Mouse (Mus musculus): ENCODE results near the gene Rxrg. TPM values are rescaled to one million over a fixed set of nuclear protein-coding genes. Genes with fewer than 3 reads are reported as not detected.
A peak's percentile ranks its signal among the peaks of the same experiment; 100 is the strongest.

The Rxrg gene
- polyA plus RNA-seq, 1 experiment: 1.6 TPM

DNA sequence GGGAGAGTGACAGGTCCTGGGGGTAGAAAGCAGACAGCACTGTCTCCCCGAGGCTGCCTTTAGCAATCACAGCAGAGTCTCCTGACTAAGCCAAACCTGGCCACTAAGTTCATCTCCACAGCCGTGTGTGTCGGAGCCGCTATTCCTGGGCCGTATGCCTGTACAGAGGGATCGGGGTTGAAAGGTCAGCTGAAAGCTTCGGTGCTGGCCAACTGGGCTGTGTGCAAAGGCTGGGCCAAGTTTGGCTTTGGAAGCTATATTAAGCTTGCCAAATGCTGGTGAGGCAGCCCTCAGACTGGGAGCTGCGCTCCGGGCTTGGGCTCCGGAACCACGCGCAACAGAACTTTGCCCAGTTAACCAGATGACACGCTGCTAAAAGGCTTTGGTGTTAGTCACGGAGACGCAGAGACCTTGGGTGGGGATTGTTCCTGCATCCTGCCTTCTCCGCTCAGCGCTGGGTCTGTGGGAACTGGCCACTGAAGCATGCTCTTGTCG, 19.9 kb downstream of the Rxrg start:
- Histone ChIP-seq H3K27me3 (ENCODE audit: control insufficient read depth, insufficient read depth, low read length) (no peaks in the 10 kb centered on the region), H3K27ac (ENCODE audit: insufficient read depth, low read length) (no peak overlapping the region; the same call in 1 of the 2 replicates), H3K4me3 (ENCODE audit: extremely low read depth, insufficient read depth, insufficient read length) (no peak overlapping the region), H3K36me3 (ENCODE audit: control insufficient read depth, insufficient read depth, low read length) (no peaks in the 10 kb centered on the region), H3K4me1 (ENCODE audit: control insufficient read depth, insufficient read depth, insufficient read length) (no peaks in the 10 kb centered on the region)
- TF ChIP-seq POLR2A (IDR thresholded peaks at IDR 0.05; ENCODE audit: low read depth, low read length) (no peak), CTCF (IDR thresholded peaks at IDR 0.05; ENCODE audit: extremely low read depth, insufficient read depth, insufficient read length, insufficient replicate concordance) (no peak)
- DNase-seq (ENCODE audit: low read depth in 1 of 2, low spot score in 2 of 2): no peak
- 85% methylated on average over 18 of the region's 18 CpGs for WGBS

DNA sequence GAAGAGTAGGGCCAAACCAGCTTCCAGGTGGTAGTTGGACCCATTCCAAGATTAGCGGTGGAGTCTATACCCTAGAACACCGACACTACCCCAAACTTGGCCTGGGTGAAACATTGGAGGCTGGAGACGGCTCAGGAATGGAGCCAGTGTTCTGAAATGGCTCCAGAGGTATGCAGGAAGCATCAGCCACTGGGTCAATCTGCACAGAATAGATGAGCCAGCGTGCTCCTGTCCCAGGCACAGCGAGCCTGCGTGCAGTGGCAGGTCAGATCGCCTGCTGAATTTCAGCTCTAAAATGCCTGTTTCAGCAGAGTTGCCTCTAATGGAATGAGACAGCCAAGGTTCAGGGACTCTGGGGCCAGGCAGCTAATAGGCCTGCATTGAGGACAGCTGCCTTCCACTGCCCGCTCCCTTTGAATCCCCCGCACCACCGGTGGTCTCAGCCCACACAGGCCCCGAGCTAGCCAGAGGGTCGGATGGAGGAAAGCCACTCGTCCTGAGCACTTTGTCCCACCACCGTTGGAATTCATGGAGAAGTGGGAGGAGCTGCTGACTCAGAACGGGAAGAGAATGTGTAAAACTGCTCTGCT, 22.1 kb downstream of the Rxrg start:
- H3K4me1 ChIP-seq (ENCODE audit: control insufficient read depth, insufficient read depth, insufficient read length): no peaks in the 10 kb centered on the region
- no peak for DNase-seq (ENCODE audit: low read depth in 1 of 2, low spot score in 2 of 2)
- H3K36me3 ChIP-seq (ENCODE audit: control insufficient read depth, insufficient read depth, low read length): no peaks in the 10 kb centered on the region
- 81% methylated on average over 15 of the region's 15 CpGs for WGBS
- no peak overlapping the region for H3K4me3 ChIP-seq (ENCODE audit: extremely low read depth, insufficient read depth, insufficient read length)
- H3K27ac ChIP-seq (ENCODE audit: insufficient read depth, low read length): no peak overlapping the region
- no peaks in the 10 kb centered on the region for H3K27me3 ChIP-seq (ENCODE audit: control insufficient read depth, insufficient read depth, low read length)
- TF ChIP-seq POLR2A (IDR thresholded peaks at IDR 0.05; ENCODE audit: low read depth, low read length): no peak
- no peak for TF ChIP-seq CTCF (IDR thresholded peaks at IDR 0.05; ENCODE audit: extremely low read depth, insufficient read depth, insufficient read length, insufficient replicate concordance)

DNA sequence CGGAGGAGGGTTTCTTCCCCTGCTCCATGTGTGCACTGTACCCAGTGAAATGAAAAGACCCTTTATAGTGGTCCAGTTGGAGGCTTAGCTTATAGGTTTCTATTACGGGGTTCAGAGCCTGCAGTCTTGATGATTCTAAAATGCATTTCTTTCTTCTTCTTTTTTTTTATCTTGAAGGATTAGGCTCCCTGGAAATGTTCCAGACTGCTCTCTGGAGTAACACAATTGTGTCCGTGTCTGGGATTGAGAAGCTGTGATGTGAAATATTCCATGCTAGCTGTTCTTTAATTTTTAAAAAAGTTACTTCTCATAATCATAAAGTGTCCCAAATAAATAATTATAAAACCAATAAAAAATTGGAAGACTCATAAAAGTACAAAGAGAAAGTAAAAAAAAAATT, 26.9 kb downstream of the Rxrg start:
- Histone ChIP-seq H3K4me1 (ENCODE audit: control insufficient read depth, insufficient read depth, insufficient read length) (no peaks in the 10 kb centered on the region), H3K27ac (ENCODE audit: insufficient read depth, low read length) (no peak overlapping the region), H3K36me3 (ENCODE audit: control insufficient read depth, insufficient read depth, low read length) (no peaks in the 10 kb centered on the region), H3K27me3 (ENCODE audit: control insufficient read depth, insufficient read depth, low read length) (no peaks in the 10 kb centered on the region), H3K4me3 (ENCODE audit: extremely low read depth, insufficient read depth, insufficient read length) (no peak overlapping the region)
- TF ChIP-seq CTCF (IDR thresholded peaks at IDR 0.05; ENCODE audit: extremely low read depth, insufficient read depth, insufficient read length, insufficient replicate concordance): no peak
- no peak for TF ChIP-seq POLR2A (IDR thresholded peaks at IDR 0.05; ENCODE audit: low read depth, low read length)
- WGBS: 87% methylated on average over 3 of the region's 3 CpGs
- no peak for DNase-seq (ENCODE audit: low read depth in 1 of 2, low spot score in 2 of 2)

GRCm38 (mm10) chr1:167631765-167632164, 33.6 kb downstream of the Rxrg start:
- Histone ChIP-seq H3K27me3 (ENCODE audit: control insufficient read depth, insufficient read depth, low read length) (no peaks in the 10 kb centered on the region), H3K4me3 (ENCODE audit: extremely low read depth, insufficient read depth, insufficient read length) (no peak overlapping the region), H3K4me1 (ENCODE audit: control insufficient read depth, insufficient read depth, insufficient read length) (no peaks in the 10 kb centered on the region), H3K36me3 (ENCODE audit: control insufficient read depth, insufficient read depth, low read length) (no peaks in the 10 kb centered on the region), H3K27ac (ENCODE audit: insufficient read depth, low read length) (no peak overlapping the region)
- 96% methylated on average over 6 of the region's 6 CpGs for WGBS
- no peak for DNase-seq (ENCODE audit: low read depth in 1 of 2, low spot score in 2 of 2)
- TF ChIP-seq CTCF (IDR thresholded peaks at IDR 0.05; ENCODE audit: extremely low read depth, insufficient read depth, insufficient read length, insufficient replicate concordance) (no peak), POLR2A (IDR thresholded peaks at IDR 0.05; ENCODE audit: low read depth, low read length) (no peak)

- no peak for DNase-seq (ENCODE audit: low read depth in 1 of 2, low spot score in 2 of 2)
- Histone ChIP-seq H3K4me3 (ENCODE audit: extremely low read depth, insufficient read depth, insufficient read length) (no peak overlapping the region), H3K36me3 (ENCODE audit: control insufficient read depth, insufficient read depth, low read length) (no peaks in the 10 kb centered on the region), H3K27me3 (ENCODE audit: control insufficient read depth, insufficient read depth, low read length) (no peaks in the 10 kb centered on the region), H3K27ac (ENCODE audit: insufficient read depth, low read length) (no peak overlapping the region), H3K4me1 (ENCODE audit: control insufficient read depth, insufficient read depth, insufficient read length) (no peaks in the 10 kb centered on the region)
- 73% methylated on average over 12 of the region's 12 CpGs for WGBS
- no peak for TF ChIP-seq CTCF (IDR thresholded peaks at IDR 0.05; ENCODE audit: extremely low read depth, insufficient read depth, insufficient read length, insufficient replicate concordance)
- TF ChIP-seq POLR2A (IDR thresholded peaks at IDR 0.05; ENCODE audit: low read depth, low read length): no peak
These were observed 37.5 kb downstream of the Rxrg start for GRCm38 (mm10) chr1:167635702-167636101.

GRCm38 (mm10) chr1:167636948-167637347, 38.8 kb downstream of the Rxrg start:
- 6% methylated on average over 3 of the region's 3 CpGs for WGBS
- H3K4me3 ChIP-seq (ENCODE audit: extremely low read depth, insufficient read depth, insufficient read length): no peak overlapping the region
- H3K36me3 ChIP-seq (ENCODE audit: control insufficient read depth, insufficient read depth, low read length): no peaks in the 10 kb centered on the region
- H3K4me1 ChIP-seq (ENCODE audit: control insufficient read depth, insufficient read depth, insufficient read length): no peaks in the 10 kb centered on the region
- peak in 1 of 2 experiments; percentile 19 for DNase-seq (ENCODE audit: low read depth in 1 of 2, low spot score in 2 of 2)
- no peak for TF ChIP-seq POLR2A (IDR thresholded peaks at IDR 0.05; ENCODE audit: low read depth, low read length)
- peak; percentile 51; the same call in 1 of the 2 replicates for TF ChIP-seq CTCF (IDR thresholded peaks at IDR 0.05; ENCODE audit: extremely low read depth, insufficient read depth, insufficient read length, insufficient replicate concordance)
- H3K27ac ChIP-seq (ENCODE audit: insufficient read depth, low read length): no peak overlapping the region
- no peaks in the 10 kb centered on the region for H3K27me3 ChIP-seq (ENCODE audit: control insufficient read depth, insufficient read depth, low read length)

GRCm38 (mm10) chr1:167638053-167638452, 39.9 kb downstream of the Rxrg start:
- Histone ChIP-seq H3K4me3 (ENCODE audit: extremely low read depth, insufficient read depth, insufficient read length) (no peak overlapping the region), H3K36me3 (ENCODE audit: control insufficient read depth, insufficient read depth, low read length) (no peaks in the 10 kb centered on the region), H3K4me1 (ENCODE audit: control insufficient read depth, insufficient read depth, insufficient read length) (no peaks in the 10 kb centered on the region), H3K27ac (ENCODE audit: insufficient read depth, low read length) (no peak overlapping the region), H3K27me3 (ENCODE audit: control insufficient read depth, insufficient read depth, low read length) (no peaks in the 10 kb centered on the region)
- WGBS: 35% methylated on average over 13 of the region's 13 CpGs
- no peak for DNase-seq (ENCODE audit: low read depth in 1 of 2, low spot score in 2 of 2)
- TF ChIP-seq CTCF (IDR thresholded peaks at IDR 0.05; ENCODE audit: extremely low read depth, insufficient read depth, insufficient read length, insufficient replicate concordance): no peak

Measured in spleen, adult 2 months (tissue).